Mouse (Mus musculus) kidney, adult 2 months (tissue): ENCODE results near the gene Plg. TPM values are rescaled to one million over a fixed set of nuclear protein-coding genes. Genes with fewer than 3 reads are reported as not detected.

Experiments used
- DNase-seq: peaks from one replicate; pipeline ENCODE4 v3.0.0; 2021
- H3K27ac ChIP-seq: fragments of 200-500 bp; 2 replicates; pipeline ENCODE4 v1.5.1; 2012; ENCODE audit warnings: low read depth, low read length, control low read depth, inconsistent platforms; ENCODE audit not compliant: insufficient read depth
- H3K27me3 ChIP-seq: fragments of 200-500 bp; replicated peaks from 2 replicates; pipeline ENCODE4 v1.6.1; 2012; ENCODE audit warnings: mild to moderate bottlenecking, moderate library complexity, low read length, inconsistent platforms; ENCODE audit not compliant: control insufficient read depth, insufficient read depth
- H3K36me3 ChIP-seq: fragments of 200-500 bp; 2 replicates; pipeline ENCODE4 v1.6.1; 2012; ENCODE audit warnings: mild to moderate bottlenecking, moderate library complexity, low read length, inconsistent platforms; ENCODE audit not compliant: control insufficient read depth, insufficient read depth
- H3K4me1 ChIP-seq: fragments of 200-500 bp; 2 replicates; pipeline ENCODE4 v1.6.1; 2011; ENCODE audit warnings: low read length; ENCODE audit not compliant: control insufficient read depth, insufficient read depth
- H3K4me3 ChIP-seq: fragments of 200-500 bp; 2 replicates; pipeline ENCODE4 v1.5.1; 2011; ENCODE audit warnings: mild to moderate bottlenecking, low read depth, low read length, control low read depth; ENCODE audit not compliant: insufficient read depth
- CTCF ChIP-seq: fragments of 200-500 bp; conservative IDR thresholded peaks from 2 replicates; pipeline ENCODE4 v1.5.1; 2011; ENCODE audit warnings: low read depth, mild to moderate bottlenecking, control low read depth, low read length, moderate library complexity, mixed read lengths; ENCODE audit not compliant: insufficient read depth, insufficient read length
- POLR2A ChIP-seq: fragments of 200-500 bp; IDR thresholded peaks from one replicate; pipeline ENCODE4 v1.6.1; 2011; ENCODE audit warnings: low read depth, low read length, control low read depth
- WGBS: fragments of 180-500 bp; shearing (Covaris S2); methylation state at CpG from one replicate; pipeline ENCODE4 v1.1.7; 2018; 5-methylcytosine and 5-hydroxymethylcytosine counted together
- polyA plus RNA-seq: library from polyadenylated mRNA; depleted of rRNA; stranded (reverse); fragments of >200 nt; gene quantifications from 2 replicates; pipeline ENCODE4 v1.2.3, GENCODE M21; 2012

Plg gene
- polyA plus RNA-seq, 1 experiment = 0.03 TPM

DNA sequence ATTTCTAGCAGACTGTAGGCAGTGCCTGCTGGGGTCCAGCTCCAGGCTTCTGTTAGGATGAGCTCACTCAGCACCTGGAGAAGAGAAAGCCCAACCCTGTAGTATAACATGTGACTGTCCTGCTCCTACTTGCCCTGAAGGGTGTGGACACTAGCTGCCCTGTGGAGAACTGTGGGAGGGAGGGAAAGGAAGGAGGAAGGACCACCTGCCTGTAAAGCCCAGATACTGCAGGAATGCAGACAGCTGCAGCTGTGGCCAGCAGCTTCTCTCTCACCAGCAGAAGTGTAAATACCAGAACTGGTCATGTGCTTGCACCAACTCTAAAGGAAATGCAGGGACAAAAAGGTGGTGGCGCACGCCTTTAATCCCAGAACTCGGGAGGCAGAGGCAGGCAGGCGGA is 8.1 kb upstream of the Plg start:
- TF ChIP-seq CTCF (no peak), POLR2A (no peak)
- WGBS = 80% methylated on average over 4 of the region's 4 CpGs
- H3K27me3 ChIP-seq = no peaks in the 10 kb centered on the region
- no peak overlapping the region for H3K4me3 ChIP-seq
- H3K4me1 ChIP-seq = no peaks in the 10 kb centered on the region; the same call in 1 of the 2 replicates
- H3K36me3 ChIP-seq = no peaks in the 10 kb centered on the region
- no peak overlapping the region for H3K27ac ChIP-seq
- DNase-seq = no peak

GRCm38 (mm10) chr17:12371310-12371925 is 7.0 kb upstream of the Plg start:
- no peak overlapping the region for H3K27ac ChIP-seq
- no peak for TF ChIP-seq CTCF
- TF ChIP-seq POLR2A = no peak
- H3K4me3 ChIP-seq = no peak overlapping the region
- H3K36me3 ChIP-seq = no peaks in the 10 kb centered on the region
- no peaks in the 10 kb centered on the region for H3K27me3 ChIP-seq
- 27% methylated on average over 10 of the region's 10 CpGs for WGBS
- DNase-seq = peak; percentile 22
- H3K4me1 ChIP-seq = no peaks in the 10 kb centered on the region; the same call in 1 of the 2 replicates

DNA sequence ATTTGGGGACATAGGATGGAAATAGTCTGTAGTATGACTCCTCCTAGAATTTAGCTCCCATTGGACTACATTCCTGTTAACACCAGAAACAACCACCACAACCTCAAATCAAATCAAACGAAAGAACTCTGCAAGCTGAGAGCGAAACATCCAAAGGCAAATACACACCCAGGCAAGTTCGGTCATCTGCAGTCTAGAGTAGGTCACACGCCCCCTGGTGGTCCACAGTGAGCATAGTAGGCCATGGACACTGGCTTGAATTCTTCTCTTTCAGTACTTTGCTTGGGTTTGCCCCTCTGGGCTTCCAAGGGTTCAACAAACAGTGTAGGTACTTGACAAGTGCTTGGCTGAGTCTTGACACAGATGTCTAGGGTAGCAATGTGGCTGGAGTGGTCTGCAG is 6.4 kb upstream of the Plg start:
- Histone ChIP-seq H3K4me1 (no peaks in the 10 kb centered on the region; the same call in 1 of the 2 replicates), H3K27me3 (no peaks in the 10 kb centered on the region), H3K4me3 (no peak overlapping the region), H3K27ac (no peak overlapping the region), H3K36me3 (no peaks in the 10 kb centered on the region)
- WGBS = 7% methylated on average over 4 of the region's 4 CpGs
- peak; percentile 88 for TF ChIP-seq CTCF
- TF ChIP-seq POLR2A = no peak
- DNase-seq = peak; percentile 78

DNA sequence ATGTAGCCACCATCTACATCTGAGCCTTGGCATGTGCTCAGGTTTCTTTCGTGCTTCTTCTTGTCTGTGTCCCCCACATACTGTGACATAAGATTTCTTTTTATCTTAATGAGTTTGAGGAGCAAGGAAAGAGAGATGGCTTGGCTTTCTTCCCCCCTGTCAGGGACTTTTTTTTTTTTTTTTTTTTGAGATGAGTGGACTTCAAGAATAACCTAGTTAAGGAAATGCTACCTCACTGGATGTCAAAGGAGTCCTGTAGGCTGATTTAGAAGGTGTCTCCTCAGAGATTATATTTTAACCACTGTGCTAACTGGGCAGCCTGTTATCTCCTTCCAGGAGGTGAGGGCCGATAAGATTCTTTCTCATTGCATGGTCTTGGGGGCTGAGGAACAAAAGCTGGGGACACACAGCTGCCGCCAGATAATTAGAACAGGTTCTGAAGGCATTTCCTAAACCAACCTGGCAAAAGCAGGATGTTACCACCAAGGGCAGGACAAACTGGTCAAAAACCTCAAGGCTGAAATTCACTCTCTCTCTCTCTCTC is 4.7 kb upstream of the Plg start:
- H3K36me3 ChIP-seq = no peaks in the 10 kb centered on the region
- WGBS = 69% methylated on average over 3 of the region's 3 CpGs
- TF ChIP-seq CTCF (no peak), POLR2A (no peak)
- no peak for DNase-seq
- H3K4me1 ChIP-seq = no peaks in the 10 kb centered on the region; the same call in 1 of the 2 replicates
- no peaks in the 10 kb centered on the region for H3K27me3 ChIP-seq
- no peak overlapping the region for H3K4me3 ChIP-seq
- no peak overlapping the region for H3K27ac ChIP-seq

DNA sequence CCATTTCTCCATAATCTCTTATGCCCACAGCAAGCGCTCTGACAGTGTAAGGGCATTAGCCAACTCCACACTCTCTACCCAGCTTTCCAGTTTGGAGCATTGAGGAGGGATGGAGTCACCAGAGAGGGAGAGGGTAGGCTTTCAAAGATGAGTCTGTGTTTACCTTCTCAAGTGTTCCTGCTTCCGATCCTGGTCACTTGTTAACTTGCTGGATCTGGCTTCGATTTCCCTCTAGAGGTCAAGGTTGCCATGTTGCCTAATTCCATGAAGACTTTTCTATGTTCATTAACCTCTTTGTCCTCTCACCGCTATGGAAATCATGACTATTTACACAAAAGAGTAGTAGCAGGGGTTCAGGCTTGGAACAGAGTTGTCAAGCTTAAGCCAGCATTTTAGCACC is 1.9 kb downstream of the Plg start:
- no peak overlapping the region for H3K27ac ChIP-seq
- WGBS = 73% methylated on average over 4 of the region's 4 CpGs
- no peaks in the 10 kb centered on the region for H3K4me1 ChIP-seq
- no peaks in the 10 kb centered on the region for H3K27me3 ChIP-seq
- no peak overlapping the region for H3K4me3 ChIP-seq
- DNase-seq = peak; percentile 30
- H3K36me3 ChIP-seq = no peaks in the 10 kb centered on the region
- TF ChIP-seq POLR2A = no peak
- no peak for TF ChIP-seq CTCF

DNA sequence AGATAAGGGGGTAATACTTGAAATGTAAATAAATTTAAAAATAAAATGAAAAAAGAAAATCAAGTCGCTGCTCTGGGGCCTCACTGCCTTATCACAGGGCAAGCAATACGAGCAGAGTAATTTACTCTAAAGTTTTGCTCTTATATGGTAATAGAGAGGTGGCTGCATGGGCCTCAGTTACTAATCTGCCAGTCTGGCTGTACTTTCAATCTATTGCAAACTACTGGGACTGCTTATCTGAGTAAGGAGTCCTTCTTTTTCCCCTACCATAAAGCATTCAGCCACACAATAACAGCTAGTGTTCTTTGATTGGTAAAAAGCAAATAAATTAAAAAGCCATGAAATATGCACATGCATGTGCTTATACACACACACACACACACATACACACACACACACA is 3.2 kb downstream of the Plg start:
- 93% methylated on average over 2 of the region's 2 CpGs for WGBS
- Histone ChIP-seq H3K4me3 (no peak overlapping the region), H3K36me3 (no peaks in the 10 kb centered on the region), H3K4me1 (no peaks in the 10 kb centered on the region; the same call in 1 of the 2 replicates), H3K27ac (no peak overlapping the region), H3K27me3 (no peaks in the 10 kb centered on the region)
- TF ChIP-seq CTCF (no peak), POLR2A (no peak)
- no peak for DNase-seq

DNA sequence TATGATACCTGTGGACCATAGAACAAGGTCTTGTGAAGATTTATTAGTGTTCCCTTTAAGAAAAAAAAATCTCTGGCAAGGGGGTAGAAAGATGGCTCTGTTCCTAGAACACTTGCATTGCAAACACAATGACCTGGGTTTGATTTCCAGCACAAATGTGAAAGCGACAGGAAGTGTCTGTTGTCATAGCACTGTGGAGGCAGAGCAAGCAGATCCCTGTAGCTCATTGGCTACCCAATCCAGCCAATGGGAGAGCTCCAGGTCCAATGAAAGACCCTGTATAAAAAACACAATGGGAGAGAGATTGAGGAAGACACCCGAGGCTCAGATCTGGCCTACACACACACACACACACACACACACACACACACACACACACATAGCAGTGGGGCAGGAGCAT is 4.1 kb downstream of the Plg start:
- TF ChIP-seq CTCF = no peak
- TF ChIP-seq POLR2A = no peak
- H3K4me3 ChIP-seq = no peak overlapping the region
- H3K27me3 ChIP-seq = no peaks in the 10 kb centered on the region
- no peak overlapping the region for H3K27ac ChIP-seq
- no peak for DNase-seq
- no peaks in the 10 kb centered on the region; the same call in 1 of the 2 replicates for H3K4me1 ChIP-seq
- no peaks in the 10 kb centered on the region for H3K36me3 ChIP-seq
- 50% methylated on average over 2 of the region's 2 CpGs for WGBS
